Mouse (Mus musculus): Measurements from ENCODE around the gene Gm11733. TPM values are rescaled to one million over a fixed set of nuclear protein-coding genes. Genes with fewer than 3 reads are reported as not detected.
A peak's percentile ranks its signal among the peaks of the same experiment; 100 is the strongest.

Gm11733 gene
- total RNA-seq, 4 experiments from 2014 or later = not detected

GRCm38 (mm10) chr11:117478271-117479006, 5.7 kb upstream of the Gm11733 start:
- no peak for DNase-seq

- no peak for DNase-seq
Measured at GRCm38 (mm10) chr11:117479007-117479719, 5.0 kb upstream of the Gm11733 start.

- no peak for DNase-seq
Measured at GRCm38 (mm10) chr11:117479746-117480145, 4.4 kb upstream of the Gm11733 start.

DNA sequence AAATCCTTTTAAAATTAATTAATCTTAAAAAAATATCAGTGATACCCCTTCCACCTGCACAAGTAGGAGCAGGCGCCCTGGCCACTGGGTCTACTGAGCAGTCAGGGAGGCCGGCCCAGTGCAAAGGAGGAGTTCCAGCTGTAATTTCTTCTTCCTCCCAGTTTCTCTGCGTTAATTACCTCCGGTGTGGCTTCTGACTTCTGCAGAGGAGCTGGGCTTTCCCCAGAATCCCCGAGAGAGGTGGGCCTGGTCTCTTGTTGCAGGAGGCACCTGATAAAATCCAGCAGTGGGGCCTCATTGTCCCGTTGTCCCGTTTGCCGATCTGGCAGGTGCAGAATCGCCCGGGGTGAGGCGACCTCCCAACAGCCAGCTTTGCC, 1.9 kb upstream of the Gm11733 start:
- no peak for DNase-seq

GRCm38 (mm10) chr11:117482677-117483511, 1.3 kb upstream of the Gm11733 start:
- DNase-seq = peak; percentile 64

GRCm38 (mm10) chr11:117491408-117492208, 7.4 kb downstream of the Gm11733 start:
- DNase-seq = no peak

GRCm38 (mm10) chr11:117492209-117492505, 8.0 kb downstream of the Gm11733 start:
- no peak for DNase-seq

- no peak for DNase-seq
Measured at GRCm38 (mm10) chr11:117496812-117497211, 12.6 kb downstream of the Gm11733 start.

DNA sequence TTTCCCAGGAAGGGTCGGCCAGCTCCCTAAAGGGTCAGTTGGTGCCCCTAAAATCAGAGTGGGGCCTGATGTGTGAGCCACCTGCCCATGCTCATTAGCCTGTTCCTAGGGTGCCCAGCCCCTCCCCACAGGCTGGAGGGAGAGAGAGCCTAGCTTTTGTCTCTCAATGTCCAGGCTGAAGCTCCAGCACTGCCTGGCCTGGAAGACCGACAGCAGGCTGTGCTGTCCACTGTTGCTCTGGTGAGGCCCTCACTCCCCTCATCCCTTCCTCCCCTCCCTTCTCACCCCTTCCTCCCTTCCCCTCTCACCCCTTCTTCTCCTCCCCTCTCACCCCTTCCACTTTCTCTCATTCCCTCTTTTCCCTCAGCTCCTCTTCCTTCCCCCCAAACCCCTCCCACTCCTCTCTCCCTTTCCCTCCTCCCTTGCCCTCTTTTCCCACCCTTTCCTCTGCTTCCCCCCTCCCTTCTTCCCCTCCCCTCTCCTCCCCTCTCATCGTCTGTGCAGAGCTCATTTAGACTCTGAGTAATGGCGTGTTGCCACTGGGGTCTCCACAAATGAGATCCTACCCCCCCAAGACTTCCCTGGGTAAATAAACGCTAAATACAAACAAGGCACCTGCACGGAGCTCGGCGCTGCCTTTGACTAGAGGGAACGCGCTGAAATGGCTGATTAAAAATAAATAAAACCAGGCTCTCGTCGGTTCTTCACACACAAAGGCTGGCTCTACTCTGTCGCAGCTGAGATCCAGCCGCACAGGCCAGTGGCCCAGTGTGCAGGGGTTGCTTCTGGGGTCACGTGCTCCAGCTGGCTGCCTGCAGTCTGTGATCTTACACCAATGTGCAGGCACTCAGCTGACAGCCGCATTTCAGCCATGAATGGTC, 13.3 kb downstream of the Gm11733 start:
- no peak for DNase-seq

GRCm38 (mm10) chr11:117498137-117498511, 14.0 kb downstream of the Gm11733 start:
- no peak for DNase-seq

GRCm38 (mm10) chr11:117508972-117509371, 24.8 kb downstream of the Gm11733 start:
- no peak for DNase-seq

GRCm38 (mm10) chr11:117515718-117516421, 31.7 kb downstream of the Gm11733 start:
- DNase-seq = no peak

DNA sequence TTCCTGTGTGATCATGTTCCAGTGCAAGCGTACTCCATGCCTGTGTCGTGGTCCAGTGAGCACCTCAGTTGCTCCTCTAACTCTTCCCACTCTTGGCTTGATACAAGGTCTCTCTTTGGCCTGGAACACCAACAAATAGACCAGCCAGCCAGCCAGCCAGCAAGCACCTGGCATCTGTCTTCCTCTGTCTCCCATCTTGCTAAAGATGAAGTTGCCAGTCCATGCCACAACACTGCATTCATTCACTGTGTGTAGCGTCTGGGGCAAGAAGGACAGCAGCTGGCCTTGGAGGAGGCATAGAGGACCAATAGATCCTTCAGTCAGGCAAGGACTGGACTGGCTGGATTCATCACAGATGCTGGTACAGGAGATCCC, 32.2 kb downstream of the Gm11733 start:
- DNase-seq = no peak

DNA sequence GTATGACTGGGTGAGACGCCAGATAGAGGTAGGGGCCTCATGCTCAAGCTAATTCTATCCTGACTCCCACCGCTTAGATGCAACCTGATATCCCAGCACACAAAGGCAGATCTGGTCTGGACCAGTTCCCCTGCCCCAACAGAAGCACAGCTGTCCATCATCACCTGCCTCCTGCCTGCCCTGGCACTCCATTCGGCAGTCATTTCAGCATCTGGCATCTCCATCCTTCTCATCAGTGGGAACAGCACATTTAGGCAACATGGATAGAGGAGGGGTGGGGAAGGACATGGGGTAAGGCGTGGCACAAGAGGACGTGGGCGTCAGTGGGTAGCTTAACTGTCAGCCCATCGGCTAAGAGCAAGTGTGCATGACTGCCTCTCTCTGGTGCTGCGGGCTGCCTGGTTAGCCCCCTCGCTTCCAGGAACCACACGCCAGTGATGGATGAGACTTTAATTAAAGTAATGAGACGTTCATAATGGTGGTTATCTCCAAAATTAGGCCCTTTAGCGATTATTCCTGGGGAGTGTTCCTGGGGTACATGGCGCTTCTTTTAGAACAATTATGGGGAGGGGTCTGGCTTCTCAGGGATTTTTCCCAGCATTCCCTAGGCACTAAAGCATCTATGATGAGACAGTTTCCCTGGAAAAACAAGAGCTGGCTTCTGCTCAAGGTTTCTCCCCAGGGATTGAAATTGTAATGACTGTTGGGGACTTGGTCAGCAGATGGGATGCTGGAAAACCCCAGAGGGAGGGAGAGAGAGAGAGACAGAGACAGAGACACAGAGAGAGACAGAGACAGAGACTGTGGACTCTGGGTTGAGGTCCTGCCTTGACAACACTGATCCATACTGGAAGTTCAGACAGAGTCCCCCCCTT, 38.0 kb downstream of the Gm11733 start:
- DNase-seq = no peak

DNA sequence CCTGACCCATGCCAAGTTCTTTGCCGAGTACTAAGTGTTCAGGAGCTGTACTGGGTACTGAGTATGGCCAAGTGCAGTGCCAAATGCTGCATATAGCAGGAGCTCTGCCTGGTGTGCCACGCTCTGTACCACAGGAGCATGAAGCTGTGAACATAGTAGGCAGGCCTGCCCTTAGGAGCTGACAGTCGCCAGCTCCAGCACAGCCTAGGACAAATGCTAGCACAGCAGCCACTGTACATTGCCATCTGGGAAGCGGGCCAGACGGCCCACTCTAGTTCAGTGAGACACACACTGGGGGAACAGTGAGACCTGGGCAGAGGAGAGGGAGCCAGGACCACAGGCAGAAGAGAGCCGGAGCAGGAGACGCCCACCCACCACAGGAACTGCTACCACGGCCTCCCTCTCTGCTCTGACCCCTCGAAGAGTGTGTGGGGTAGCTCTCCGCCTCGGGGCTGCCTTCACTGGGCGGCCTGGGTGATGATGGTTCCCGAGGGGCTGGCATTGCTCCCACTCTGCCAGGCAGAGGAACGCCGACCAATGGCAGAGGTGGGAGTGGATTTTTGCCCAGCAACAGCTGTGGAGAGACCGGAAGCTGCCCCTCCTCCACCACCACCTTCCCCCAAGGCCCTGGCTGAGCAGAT, 38.8 kb downstream of the Gm11733 start:
- DNase-seq = peak; percentile 63

DNA sequence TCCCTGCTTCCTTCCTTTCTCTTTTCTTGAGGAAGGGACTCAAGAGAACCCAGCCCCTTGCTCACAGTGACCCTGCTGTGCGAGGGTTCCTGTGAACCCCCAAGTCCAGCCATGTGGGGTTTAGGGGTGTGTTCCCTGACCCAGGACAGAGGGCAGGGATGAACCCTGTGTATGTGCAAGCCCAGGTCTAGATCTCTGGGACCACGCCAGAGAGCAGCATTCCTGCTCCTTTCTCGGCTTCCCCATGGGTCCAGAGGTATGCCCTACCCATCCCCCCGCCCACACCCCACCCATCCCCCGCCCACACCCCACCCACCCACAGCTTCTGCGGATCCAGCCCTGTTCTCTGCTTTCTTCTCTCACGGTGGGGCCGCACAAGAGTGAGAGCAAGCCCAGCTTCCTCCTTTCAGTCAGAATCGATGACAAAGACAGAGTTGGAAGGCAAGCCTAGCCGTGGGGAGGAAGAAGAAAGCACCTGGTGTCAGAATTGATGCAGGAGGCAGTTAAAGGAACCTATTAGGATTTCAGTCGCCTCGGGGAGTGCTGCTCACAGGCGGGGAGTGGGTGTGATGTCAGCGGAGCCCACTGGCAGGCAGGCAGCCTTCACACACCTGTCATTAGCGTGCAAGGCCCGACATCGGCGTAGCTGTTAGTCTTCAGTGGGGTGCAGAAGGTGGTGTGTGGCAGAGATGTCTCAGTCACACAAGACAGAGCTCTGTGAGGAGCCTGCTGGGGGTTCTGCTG, 41.6 kb downstream of the Gm11733 start:
- no peak for DNase-seq

- no peak for DNase-seq
Measured at GRCm38 (mm10) chr11:117532374-117532773, 48.2 kb downstream of the Gm11733 start.

DNA sequence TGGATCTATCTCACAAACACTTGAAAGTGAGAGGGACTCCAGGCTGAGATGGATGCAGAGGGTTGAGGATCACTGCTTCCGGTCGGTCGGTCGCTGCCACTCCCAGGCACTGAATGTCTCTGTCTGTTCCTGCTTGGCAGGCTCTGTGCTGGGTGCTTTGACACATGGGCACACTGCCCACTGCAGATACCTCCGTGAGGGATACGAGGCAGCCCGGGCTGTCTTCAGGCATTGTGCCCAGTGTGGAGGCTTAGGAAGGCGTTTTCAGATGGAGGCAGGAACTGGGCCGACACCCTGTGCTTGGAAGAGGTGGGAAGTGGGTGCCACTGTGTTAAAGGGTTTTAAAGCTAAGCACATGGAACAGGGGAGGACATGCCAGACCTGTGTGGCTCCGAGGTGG, 50.7 kb downstream of the Gm11733 start:
- peak; percentile 48 for DNase-seq
